Mouse (Mus musculus) intestine, postnatal 0 days (tissue): ENCODE measurements around the gene Tigd4. TPM values are rescaled to one million over a fixed set of nuclear protein-coding genes. Genes with fewer than 3 reads are reported as not detected.

ENCODE experiments used
- ATAC-seq: fragments of 200-750 bp; cut with Nextera tagmentation; 2 replicates; pipeline ENCODE4 v1.8.0; 2017; ENCODE audit warnings: mild to moderate bottlenecking, moderate TSS enrichment, moderate library complexity
- H3K27ac ChIP-seq: fragments of 300-500 bp; sonication (generic); 2 replicates; pipeline ENCODE4 v1.5.1; 2014; ENCODE audit warnings: mild to moderate bottlenecking, low read depth, low read length, moderate library complexity
- H3K27me3 ChIP-seq: fragments of 300-500 bp; sonication (generic); replicated peaks from 2 replicates; pipeline ENCODE4 v1.6.1; 2014; ENCODE audit warnings: low read length, mixed read lengths; ENCODE audit not compliant: control insufficient read depth, insufficient read depth
- H3K36me3 ChIP-seq: fragments of 300-500 bp; sonication (generic); 2 replicates; pipeline ENCODE4 v1.6.1; 2014; ENCODE audit warnings: mild to moderate bottlenecking, moderate library complexity; ENCODE audit not compliant: control insufficient read depth, insufficient read depth
- H3K4me1 ChIP-seq: fragments of 300-500 bp; sonication (generic); replicated peaks from 2 replicates; pipeline ENCODE4 v1.6.1; 2014; ENCODE audit warnings: antibody characterized with exemption, low read length, mixed read lengths; ENCODE audit not compliant: control insufficient read depth, insufficient read depth
- H3K4me2 ChIP-seq: fragments of 300-500 bp; sonication (generic); replicated peaks from 2 replicates; pipeline ENCODE4 v1.6.1; 2014; ENCODE audit warnings: low read depth, mild to moderate bottlenecking, moderate library complexity
- H3K4me3 ChIP-seq: fragments of 300-500 bp; sonication (generic); 2 replicates; pipeline ENCODE4 v1.5.1; 2014; ENCODE audit warnings: low read depth, low read length
- H3K9ac ChIP-seq: fragments of 300-500 bp; sonication (generic); 2 replicates; pipeline ENCODE4 v1.6.1; 2014; ENCODE audit warnings: mild to moderate bottlenecking, low read depth, low read length
- H3K9me3 ChIP-seq: fragments of 300-500 bp; sonication (generic); 2 replicates; pipeline ENCODE4 v1.6.1; 2016; ENCODE audit warnings: mixed run types; ENCODE audit not compliant: control insufficient read depth
- CTCF ChIP-seq: sonication (generic); IDR thresholded peaks from 2 replicates; pipeline ENCODE4 v1.5.1; 2016; ENCODE audit warnings: low read depth, mild to moderate bottlenecking, control low read depth, antibody characterized with exemption, moderate library complexity
- WGBS: fragments of 180-500 bp; shearing (Covaris S2); extraction: QIAGEN DNeasy Blood & Tissue Kit; methylation state at CpG from one replicate; pipeline ENCODE4 v1.1.7; 2014; 5-methylcytosine and 5-hydroxymethylcytosine counted together
- polyA plus RNA-seq: library from polyadenylated mRNA; unstranded; fragments of >200 nt; fragmentation: Nextera tagmentation; extraction: Ambion mirVana; gene quantifications from 2 replicates; pipeline ENCODE4 v1.2.1, GENCODE M21; 2015

Gene Tigd4
- polyA plus RNA-seq, 1 experiment from 2014 or later: not detected

- 58% methylated on average over 3 of the region's 3 CpGs for WGBS
- H3K4me3 ChIP-seq: no peak overlapping the region
- H3K27me3 ChIP-seq: no peaks in the 10 kb centered on the region
- H3K27ac ChIP-seq: no peak overlapping the region
- H3K9me3 ChIP-seq: no peaks in the 10 kb centered on the region
- H3K4me2 ChIP-seq: no peak overlapping the region
- TF ChIP-seq CTCF: no peak
- H3K9ac ChIP-seq: no peak overlapping the region
- H3K36me3 ChIP-seq: no peaks in the 10 kb centered on the region
- peak; percentile 38; the same call in 1 of the 2 replicates for ATAC-seq
- 0 out of 2 replicates have a peak, but pooled peaks cover 4% of the 10 kb centered on the region for H3K4me1 ChIP-seq
These were observed 52.6 kb downstream of the Tigd4 start for GRCm38 (mm10) chr3:84646007-84646290.

GRCm38 (mm10) chr3:84646331-84646845 lies 53.0 kb downstream of the Tigd4 start:
- H3K9me3 ChIP-seq: no peaks in the 10 kb centered on the region
- H3K36me3 ChIP-seq: no peaks in the 10 kb centered on the region
- 0 out of 2 replicates have a peak, but pooled peaks cover 4% of the 10 kb centered on the region for H3K4me1 ChIP-seq
- no peak overlapping the region for H3K4me2 ChIP-seq
- H3K4me3 ChIP-seq: no peak overlapping the region
- no peaks in the 10 kb centered on the region for H3K27me3 ChIP-seq
- TF ChIP-seq CTCF: no peak
- 0 out of 2 replicates have a peak, but pooled peaks have one; percentile 13 for ATAC-seq
- H3K27ac ChIP-seq: no peak overlapping the region
- WGBS: 62% methylated on average over 8 of the region's 8 CpGs
- no peak overlapping the region for H3K9ac ChIP-seq

Other genes with a start within 250 kb of the Tigd4 start
- gene Fhdc1, start 113.1 kb upstream of the Tigd4 start, polyA plus RNA-seq: 9.8 and 10.8 TPM in 2 replicates
- gene Arfip1, start 10.9 kb upstream of the Tigd4 start, polyA plus RNA-seq: 42.6 and 46.5 TPM in 2 replicates
- gene Tmem154, start 72.6 kb downstream of the Tigd4 start, polyA plus RNA-seq: 0.76 and 0.93 TPM in 2 replicates
- 5.6 and 5.7 TPM in 2 replicates for gene Fbxw7, start 221.7 kb downstream of the Tigd4 start, polyA plus RNA-seq